18 mouse cellular contexts compared by ENCODE assay signal in genomic region chr10:92237881-92238280, GRCm38 (mm10).
"Had no signal": no experiment of that assay in that cellular context is flagged by ENCODE, and none has a peak within 500 bp of the region (broad histone marks: within the 10 kb centered on the region; RNA-seq: fewer than 3 reads in every experiment).

No protein-coding gene starts in this region.

- ATAC-seq: liver, embryonic 12.5 days; midbrain, embryonic 15.5 days had no signal

- H3K4me2 ChIP-seq: liver, embryonic 12.5 days; lung, embryonic 14.5 days; midbrain, embryonic 15.5 days; neural tube, embryonic 13.5 days; neural tube, embryonic 15.5 days had no signal

- H3K9me3 ChIP-seq: liver, embryonic 12.5 days; midbrain, embryonic 15.5 days; neural tube, embryonic 13.5 days; neural tube, embryonic 15.5 days had no signal

- H3K4me3 ChIP-seq: liver, embryonic 12.5 days; midbrain, embryonic 15.5 days; myocyte; neural tube, embryonic 13.5 days; neural tube, embryonic 15.5 days had no signal

- H3K9ac ChIP-seq: liver, embryonic 12.5 days; liver, embryonic 14.5 days; lung, embryonic 14.5 days; midbrain, embryonic 15.5 days; neural tube, embryonic 13.5 days; neural tube, embryonic 15.5 days had no signal

- H3K27me3 ChIP-seq: liver, embryonic 12.5 days; midbrain, embryonic 15.5 days; neural tube, embryonic 13.5 days; neural tube, embryonic 15.5 days had no signal

- H3K36me3 ChIP-seq: liver, embryonic 12.5 days; midbrain, embryonic 15.5 days; neural tube, embryonic 13.5 days; neural tube, embryonic 15.5 days had no signal

- DNase-seq: lung, adult 18-20 months; lung, embryonic 14.5 days; lung, postnatal 10 days; lung, postnatal 4 days; retina, postnatal 1 day; right cerebral cortex, adult 18-20 months; right cerebral cortex, postnatal 25 days; right cerebral cortex, postnatal 4 days; spleen, adult 18-20 months; thymus, adult 18-20 months; thymus, postnatal 14 days; thymus, postnatal 36 days had no signal

- H3K4me1 ChIP-seq: liver, embryonic 12.5 days; neural tube, embryonic 13.5 days had no signal

- H3K27ac ChIP-seq: liver, embryonic 12.5 days; liver, embryonic 14.5 days; midbrain, embryonic 15.5 days; neural tube, embryonic 13.5 days; neural tube, embryonic 15.5 days had no signal
